Mouse (Mus musculus) forebrain, embryonic 11.5 days (tissue): Measurements from ENCODE around the gene Psat1. TPM values are rescaled to one million over a fixed set of nuclear protein-coding genes. Genes with fewer than 3 reads are reported as not detected.

ENCODE experiments used
- ATAC-seq: fragments of 200-750 bp; cut with Nextera tagmentation; replicated peaks from 2 replicates; pipeline ENCODE4 v1.8.0; 2017; ENCODE audit warnings: moderate TSS enrichment; ENCODE audit not compliant: low FRiP score
- DNase-seq: peaks from one replicate; pipeline ENCODE4 v3.0.0-alpha.2; 2017; ENCODE audit warnings: low spot score
- H3K27ac ChIP-seq: fragments of 300-500 bp; sonication (generic); 2 replicates; pipeline ENCODE4 v1.5.1; 2014; ENCODE audit warnings: low read depth, low read length
- H3K27me3 ChIP-seq: fragments of 300-500 bp; sonication (generic); 2 replicates; pipeline ENCODE4 v1.6.1; 2014; ENCODE audit warnings: mild to moderate bottlenecking, low read length, mixed read lengths; ENCODE audit not compliant: control insufficient read depth, insufficient read depth
- H3K36me3 ChIP-seq: fragments of 300-500 bp; sonication (generic); 2 replicates; pipeline ENCODE4 v1.6.1; 2014; ENCODE audit warnings: mild to moderate bottlenecking, low read length, moderate library complexity, mixed read lengths; ENCODE audit not compliant: control insufficient read depth, insufficient read depth
- H3K4me1 ChIP-seq: fragments of 300-500 bp; sonication (generic); replicated peaks from 2 replicates; pipeline ENCODE4 v1.6.1; 2014; ENCODE audit warnings: low read length, mixed read lengths; ENCODE audit not compliant: control insufficient read depth, insufficient read depth
- H3K4me2 ChIP-seq: fragments of 300-500 bp; sonication (generic); 2 replicates; pipeline ENCODE4 v1.6.1; 2014; ENCODE audit warnings: low read depth, mild to moderate bottlenecking, low read length, moderate library complexity, mixed read lengths; ENCODE audit not compliant: severe bottlenecking
- H3K4me3 ChIP-seq: fragments of 300-500 bp; sonication (generic); 2 replicates; pipeline ENCODE4 v1.5.1; 2014; ENCODE audit warnings: low read depth, low read length
- H3K9ac ChIP-seq: fragments of 300-500 bp; sonication (generic); 2 replicates; pipeline ENCODE4 v1.6.1; 2014; ENCODE audit warnings: low read length
- H3K9me3 ChIP-seq: fragments of 300-500 bp; sonication (generic); 2 replicates; pipeline ENCODE4 v1.6.1; 2016; ENCODE audit warnings: low read length, mixed read lengths; ENCODE audit not compliant: control insufficient read depth
- WGBS: fragments of 180-500 bp; shearing (Covaris S2); extraction: QIAGEN DNeasy Blood & Tissue Kit; methylation state at CpG from one replicate; pipeline ENCODE4 v1.1.7; 2014; 5-methylcytosine and 5-hydroxymethylcytosine counted together
- polyA plus RNA-seq: library from polyadenylated mRNA; unstranded; fragments of >200 nt; fragmentation: Nextera tagmentation; extraction: Ambion mirVana; gene quantifications from 2 replicates; pipeline ENCODE4 v1.2.1, GENCODE M21; 2014

Gene Psat1
- polyA plus RNA-seq, 1 experiment from 2014 or later, result 137 TPM

- H3K4me3 ChIP-seq, result no peak overlapping the region
- DNase-seq, result no peak
- no peak overlapping the region for H3K9ac ChIP-seq
- no peak for ATAC-seq
- H3K36me3 ChIP-seq, result no peaks in the 10 kb centered on the region
- H3K4me1 ChIP-seq, result no peaks in the 10 kb centered on the region
- H3K9me3 ChIP-seq, result no peaks in the 10 kb centered on the region
- no peak overlapping the region for H3K27ac ChIP-seq
- no peaks in the 10 kb centered on the region for H3K27me3 ChIP-seq
- no peak overlapping the region for H3K4me2 ChIP-seq
These were observed 81.7 kb downstream of the Psat1 start for GRCm38 (mm10) chr19:15865431-15865830.

GRCm38 (mm10) chr19:15864129-15864528, 83.0 kb downstream of the Psat1 start:
- H3K4me1 ChIP-seq, result no peaks in the 10 kb centered on the region
- no peak for DNase-seq
- no peaks in the 10 kb centered on the region for H3K9me3 ChIP-seq
- ATAC-seq, result no peak
- no peak overlapping the region for H3K27ac ChIP-seq
- no peak overlapping the region for H3K4me2 ChIP-seq
- H3K27me3 ChIP-seq, result no peaks in the 10 kb centered on the region
- H3K9ac ChIP-seq, result no peak overlapping the region
- no peak overlapping the region for H3K4me3 ChIP-seq
- WGBS, result 78% methylated on average over 2 of the region's 2 CpGs
- H3K36me3 ChIP-seq, result no peaks in the 10 kb centered on the region

- Histone ChIP-seq H3K27ac (no peak overlapping the region), H3K9me3 (no peaks in the 10 kb centered on the region), H3K36me3 (no peaks in the 10 kb centered on the region), H3K9ac (no peak overlapping the region), H3K4me3 (no peak overlapping the region), H3K4me2 (no peak overlapping the region), H3K27me3 (no peaks in the 10 kb centered on the region), H3K4me1 (no peaks in the 10 kb centered on the region)
- no peak for ATAC-seq
- DNase-seq, result no peak
- WGBS, result 93% methylated on average over 5 of the region's 5 CpGs
These were observed 91.8 kb downstream of the Psat1 start for GRCm38 (mm10) chr19:15855379-15855778.

Other genes with a start within 250 kb of the Psat1 start
- 68.7 TPM in 2 replicates for gene Cep78, start 37.7 kb upstream of the Psat1 start, polyA plus RNA-seq
- gene Gnaq, start 185.5 kb upstream of the Psat1 start, polyA plus RNA-seq, result 19.7 and 21.4 TPM in 2 replicates